Mouse (Mus musculus) ES-Bruce4 (cell line): ENCODE data around the gene Ppt2. TPM values are rescaled to one million over a fixed set of nuclear protein-coding genes. Genes with fewer than 3 reads are reported as not detected.

Experiments used
- H3K27ac ChIP-seq: 2 replicates; pipeline ENCODE4 v1.5.1; 2012; ENCODE audit warnings: low read length, inconsistent platforms; ENCODE audit not compliant: insufficient read depth
- H3K27me3 ChIP-seq: 2 replicates; pipeline ENCODE4 v1.6.1; 2012; ENCODE audit warnings: mild to moderate bottlenecking, low read length, inconsistent platforms; ENCODE audit not compliant: control insufficient read depth, poor library complexity, insufficient read depth, severe bottlenecking
- H3K36me3 ChIP-seq: 2 replicates; pipeline ENCODE4 v1.6.1; 2012; ENCODE audit warnings: inconsistent platforms, mild to moderate bottlenecking, low read length, moderate library complexity; ENCODE audit not compliant: control insufficient read depth, poor library complexity, insufficient read depth, severe bottlenecking
- H3K4me1 ChIP-seq: one replicate; pipeline ENCODE4 v1.8.1; 2011; ENCODE audit warnings: low read length; ENCODE audit not compliant: control insufficient read depth, insufficient read depth
- H3K4me3 ChIP-seq: 2 replicates; pipeline ENCODE4 v1.5.1; 2011; ENCODE audit warnings: low read depth, mild to moderate bottlenecking, low read length
- H3K9ac ChIP-seq: 2 replicates; pipeline ENCODE4 v1.6.1; 2012; ENCODE audit warnings: low read depth, mild to moderate bottlenecking, inconsistent platforms; ENCODE audit not compliant: poor library complexity, severe bottlenecking
- H3K9me3 ChIP-seq: replicated peaks from 2 replicates; pipeline ENCODE4 v1.6.1; 2012; ENCODE audit warnings: mild to moderate bottlenecking, low read length, inconsistent platforms; ENCODE audit not compliant: control insufficient read depth, poor library complexity, insufficient read depth, severe bottlenecking
- CTCF ChIP-seq: IDR thresholded peaks from one replicate; pipeline ENCODE4 v1.8.1; 2011; ENCODE audit warnings: low read depth, low read length
- EP300 ChIP-seq: IDR thresholded peaks from 2 replicates; pipeline ENCODE4 v1.6.1; 2011; ENCODE audit warnings: low read depth, low read length; ENCODE audit not compliant: insufficient read depth
- POLR2A ChIP-seq: IDR thresholded peaks from one replicate; pipeline ENCODE4 v1.8.1; 2011; ENCODE audit warnings: low read length; ENCODE audit not compliant: insufficient read depth
- polyA plus RNA-seq: library from polyadenylated mRNA; stranded (reverse); fragments of >200 nt; gene quantifications from 2 replicates; pipeline ENCODE4 v1.2.4, GENCODE M21; 2011; ENCODE audit warnings: low read depth; ENCODE audit not compliant: missing spikeins, insufficient read depth, insufficient read length

Ppt2 gene
- polyA plus RNA-seq, 1 experiment = 26.7 TPM

DNA sequence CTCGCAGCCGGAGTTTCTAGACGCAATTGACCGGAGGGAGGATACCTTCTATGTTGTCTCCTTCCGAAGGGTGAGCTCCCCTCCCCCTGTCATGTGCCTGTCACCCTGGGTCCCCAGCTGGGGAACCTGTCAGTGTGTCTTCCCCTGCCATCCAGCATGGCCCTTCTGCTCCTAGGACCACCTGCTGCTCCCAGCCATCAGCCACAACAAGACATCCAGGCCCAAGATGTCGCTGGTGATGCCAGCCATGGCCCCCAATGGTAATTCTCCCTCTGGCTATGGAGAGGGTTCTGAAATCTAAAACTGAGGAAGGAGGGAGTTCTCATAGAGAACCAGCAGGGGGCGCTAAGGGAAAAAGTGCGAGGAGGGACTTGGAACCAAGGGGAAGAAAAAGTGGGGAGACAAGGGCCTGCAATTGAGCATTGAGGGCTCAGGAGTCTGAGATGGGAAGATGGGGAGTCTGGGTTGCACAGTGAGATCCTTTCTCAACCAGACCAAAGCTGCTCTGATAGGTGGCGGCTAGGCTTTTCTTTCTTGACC is 25.5 kb upstream of the Ppt2 start:
- H3K36me3 ChIP-seq = peaks cover 9% of the 10 kb centered on the region; the same call in 1 of the 2 replicates
- H3K9me3 ChIP-seq = no peaks in the 10 kb centered on the region
- H3K27ac ChIP-seq = no peak overlapping the region

DNA sequence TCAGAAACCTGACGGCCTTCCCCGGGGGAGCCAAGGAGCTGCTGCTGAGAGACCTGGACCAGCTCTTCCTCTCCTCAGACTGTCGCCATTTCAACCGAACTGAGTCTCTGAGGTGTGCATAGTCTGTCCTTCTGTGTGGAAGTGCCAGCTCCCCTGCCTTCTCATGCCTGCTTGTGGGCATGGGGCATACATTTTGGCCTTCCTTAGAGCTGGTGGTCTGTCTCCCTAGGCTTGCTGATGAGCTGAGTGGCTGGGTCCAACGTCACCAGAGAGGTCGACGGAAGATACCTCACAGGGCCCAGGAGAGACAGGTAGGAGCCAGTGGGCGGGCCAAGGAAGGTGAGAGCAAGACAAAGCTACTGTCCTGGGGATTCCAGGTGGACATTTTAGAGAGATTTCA is 24.7 kb upstream of the Ppt2 start:
- H3K27ac ChIP-seq = no peak overlapping the region
- peaks cover 9% of the 10 kb centered on the region; the same call in 1 of the 2 replicates for H3K36me3 ChIP-seq
- no peaks in the 10 kb centered on the region for H3K4me1 ChIP-seq
- no peak overlapping the region for H3K4me3 ChIP-seq
- H3K9ac ChIP-seq = no peak overlapping the region
- H3K9me3 ChIP-seq = no peaks in the 10 kb centered on the region
- TF ChIP-seq EP300 (no peak), POLR2A (no peak), CTCF (no peak)
- H3K27me3 ChIP-seq = no peaks in the 10 kb centered on the region

More for the DNA sequence above, 25.5 kb upstream of the Ppt2 start:
- peak; percentile 40 for TF ChIP-seq CTCF
- TF ChIP-seq EP300 = no peak
- H3K4me3 ChIP-seq = no peak overlapping the region
- no peak overlapping the region for H3K9ac ChIP-seq
- no peaks in the 10 kb centered on the region for H3K4me1 ChIP-seq
- no peaks in the 10 kb centered on the region for H3K27me3 ChIP-seq

DNA sequence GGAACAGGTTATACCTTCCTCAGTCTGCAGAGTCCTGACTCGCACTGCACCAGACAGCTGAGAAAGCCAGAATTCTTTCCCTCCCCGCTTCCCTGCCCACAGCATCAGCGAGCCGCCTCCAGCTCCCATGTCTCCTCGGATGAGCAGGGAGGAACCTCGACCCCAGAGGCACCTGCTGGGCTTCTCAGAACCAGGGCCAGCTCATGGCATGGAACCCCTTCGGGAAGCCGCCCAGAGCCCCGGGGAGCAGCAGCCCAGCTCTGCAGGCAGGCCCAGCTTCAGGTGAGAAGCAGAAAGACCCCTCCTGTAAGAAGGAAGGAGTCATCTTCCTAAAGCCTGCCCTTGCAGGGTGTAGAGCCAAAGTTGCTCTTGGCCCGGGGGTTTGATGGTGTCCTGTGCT is 24.2 kb upstream of the Ppt2 start:
- Histone ChIP-seq H3K4me1 (no peaks in the 10 kb centered on the region), H3K9ac (no peak overlapping the region), H3K36me3 (peaks cover 9% of the 10 kb centered on the region; the same call in 1 of the 2 replicates), H3K4me3 (no peak overlapping the region), H3K27me3 (no peaks in the 10 kb centered on the region), H3K9me3 (no peaks in the 10 kb centered on the region), H3K27ac (no peak overlapping the region)
- no peak for TF ChIP-seq POLR2A
- TF ChIP-seq CTCF = no peak
- no peak for TF ChIP-seq EP300

DNA sequence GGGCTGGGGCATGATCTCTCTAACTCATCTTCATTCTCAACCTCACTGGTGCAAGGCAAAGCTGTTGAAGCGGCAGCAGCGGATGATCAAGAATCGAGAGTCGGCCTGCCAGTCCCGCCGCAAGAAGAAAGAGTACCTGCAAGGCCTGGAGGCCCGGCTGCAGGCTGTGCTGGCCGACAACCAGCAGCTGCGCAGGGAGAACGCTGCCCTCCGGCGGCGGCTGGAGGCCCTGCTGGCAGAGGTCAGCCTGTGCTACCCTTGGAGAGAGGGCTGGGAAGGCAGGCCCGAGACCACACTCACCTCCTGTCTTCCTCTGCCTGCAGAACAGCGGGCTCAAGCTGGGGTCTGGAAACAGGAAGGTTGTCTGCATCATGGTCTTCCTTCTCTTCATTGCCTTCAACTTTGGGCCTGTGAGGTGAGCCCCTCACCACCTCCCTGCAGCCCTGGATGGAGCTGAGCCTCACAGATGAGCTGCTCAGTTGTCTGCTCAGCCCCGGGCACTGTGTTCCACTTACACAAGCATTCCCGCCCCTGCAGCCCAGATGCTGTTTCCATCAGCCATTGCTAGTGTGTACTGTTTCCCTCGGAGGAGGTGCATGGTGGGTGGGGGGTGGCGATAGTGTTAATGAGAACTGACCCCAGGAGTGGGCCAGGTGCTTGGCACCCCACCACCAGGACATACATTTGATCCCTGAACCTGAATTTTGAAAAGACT is 23.4 kb upstream of the Ppt2 start:
- peak; percentile 61 for TF ChIP-seq CTCF
- TF ChIP-seq POLR2A = no peak
- Histone ChIP-seq H3K9ac (no peak overlapping the region), H3K27ac (no peak overlapping the region), H3K4me3 (no peak overlapping the region), H3K9me3 (no peaks in the 10 kb centered on the region), H3K4me1 (no peaks in the 10 kb centered on the region), H3K36me3 (peaks cover 9% of the 10 kb centered on the region; the same call in 1 of the 2 replicates), H3K27me3 (no peaks in the 10 kb centered on the region)

DNA sequence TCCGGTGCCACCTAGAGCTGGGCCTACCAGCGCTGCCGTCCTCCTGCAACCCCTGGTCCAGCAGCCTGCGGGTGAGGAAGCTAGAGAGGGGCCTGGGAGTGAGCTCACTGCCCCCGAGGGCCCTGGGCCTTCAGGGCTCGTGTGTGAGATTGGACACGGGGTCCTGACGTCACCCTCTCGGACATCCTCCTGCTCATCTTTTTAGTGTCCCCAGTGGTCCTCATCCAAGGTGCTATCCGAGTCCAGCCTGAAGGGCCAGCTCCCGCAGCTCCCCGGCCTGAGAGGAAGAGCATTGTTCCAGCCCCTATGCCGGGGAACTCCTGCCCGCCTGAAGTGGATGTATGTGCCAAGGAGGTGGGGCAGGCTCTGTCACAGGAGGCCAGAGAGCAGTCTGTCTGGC is 22.5 kb upstream of the Ppt2 start:
- H3K4me3 ChIP-seq = no peak overlapping the region
- no peaks in the 10 kb centered on the region for H3K4me1 ChIP-seq
- H3K9ac ChIP-seq = no peak overlapping the region
- TF ChIP-seq POLR2A (no peak), CTCF (no peak), EP300 (no peak)
- peaks cover 9% of the 10 kb centered on the region; the same call in 1 of the 2 replicates for H3K36me3 ChIP-seq
- H3K9me3 ChIP-seq = no peaks in the 10 kb centered on the region
- no peaks in the 10 kb centered on the region for H3K27me3 ChIP-seq
- H3K27ac ChIP-seq = no peak overlapping the region

DNA sequence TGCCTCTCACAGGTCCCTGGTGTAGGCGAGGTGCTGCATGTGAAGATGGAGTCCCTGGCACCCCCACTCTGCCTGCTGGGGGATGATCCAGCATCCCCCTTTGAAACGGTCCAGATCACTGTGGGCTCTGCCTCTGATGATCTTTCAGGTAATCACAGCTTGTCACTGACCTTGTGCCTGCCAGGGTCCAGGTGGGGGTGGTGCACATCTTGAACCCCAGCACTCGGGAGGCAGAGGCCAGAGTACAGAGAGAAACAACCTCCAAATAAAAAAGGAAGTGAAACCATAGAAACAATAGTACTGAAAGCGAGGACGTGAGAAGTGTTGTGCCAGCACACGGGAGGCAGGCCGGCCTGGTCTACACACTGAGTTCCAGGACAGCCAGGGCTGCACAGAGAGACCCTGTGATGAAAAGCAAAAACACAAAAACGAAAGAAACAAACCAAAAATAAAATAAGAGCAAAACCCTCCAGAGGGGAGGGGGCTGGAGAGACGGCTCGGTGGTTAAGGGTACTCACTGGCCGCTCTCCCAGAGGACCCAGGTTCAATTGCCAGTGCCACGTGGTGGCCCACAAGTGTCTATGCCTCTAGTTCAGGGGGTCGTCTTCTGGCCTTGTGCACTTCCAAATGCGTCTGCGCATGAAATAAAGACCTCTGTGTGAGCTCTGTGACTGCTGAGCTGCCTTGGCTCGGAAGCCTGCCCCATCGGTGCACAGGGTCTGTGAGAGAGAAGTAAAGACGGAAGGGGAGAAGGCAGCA is 21.0 kb upstream of the Ppt2 start:
- H3K4me1 ChIP-seq = no peaks in the 10 kb centered on the region
- TF ChIP-seq POLR2A (no peak), CTCF (no peak), EP300 (no peak)
- H3K9me3 ChIP-seq = no peaks in the 10 kb centered on the region
- H3K27me3 ChIP-seq = no peaks in the 10 kb centered on the region
- H3K4me3 ChIP-seq = no peak overlapping the region
- peaks cover 9% of the 10 kb centered on the region; the same call in 1 of the 2 replicates for H3K36me3 ChIP-seq
- no peak overlapping the region for H3K9ac ChIP-seq
- no peak overlapping the region for H3K27ac ChIP-seq
